Comparison of ENCODE assay signal across 11 mouse cellular contexts in the genomic region with DNA sequence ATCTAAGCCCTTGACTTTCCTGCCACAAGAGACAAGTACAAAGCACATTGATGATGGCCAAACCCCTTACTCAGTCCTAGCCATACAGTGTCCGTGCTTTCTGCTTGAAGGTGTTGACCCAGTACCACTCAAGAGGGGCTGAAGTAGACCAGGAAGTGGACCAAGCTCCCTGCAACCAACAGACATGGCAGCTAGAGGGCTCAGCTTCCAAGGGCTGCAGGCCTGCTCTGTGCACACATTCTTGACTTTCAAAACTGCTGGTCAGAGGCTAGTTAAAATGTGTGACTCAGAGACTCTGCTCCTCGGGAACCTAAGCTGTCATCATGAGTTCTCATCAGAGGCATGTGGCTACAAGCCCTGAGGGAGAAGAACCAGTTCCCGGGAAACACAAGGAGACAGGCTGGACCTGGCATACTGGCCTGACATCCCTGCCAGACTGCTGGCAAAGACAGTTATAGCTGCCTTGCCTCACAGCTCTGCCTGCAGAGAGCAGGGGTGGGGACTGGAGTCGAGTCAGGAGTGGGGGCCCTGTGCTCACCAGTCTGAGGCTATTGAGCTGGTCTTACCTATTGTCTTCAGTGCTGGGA. TPM values are rescaled to one million over a fixed set of nuclear protein-coding genes. Genes with fewer than 3 reads are reported as not detected.
DNase-seq lines count a peak whose midpoint lies in the region; ATAC-seq lines count a peak whose summit lies in the region.
"Had no signal": no experiment of that assay in that cellular context is flagged by ENCODE, and none has a peak within 500 bp of the region (broad histone marks: within the 10 kb centered on the region; RNA-seq: fewer than 3 reads in every experiment).

No protein-coding gene starts in this region.

- no peak overlapping the region for H3K27ac ChIP-seq in hindbrain, embryonic 16.5 days (ENCODE audit: low read depth, low read length)
- no peak overlapping the region for H3K27ac ChIP-seq in hindbrain, embryonic 13.5 days
- H3K27ac ChIP-seq: limb, embryonic 15.5 days; midbrain, embryonic 12.5 days had no signal

- H3K9ac ChIP-seq in hindbrain, embryonic 16.5 days (ENCODE audit: low read depth, low read length), result no peak overlapping the region
- no peak overlapping the region for H3K9ac ChIP-seq in hindbrain, embryonic 13.5 days
- H3K9ac ChIP-seq: limb, embryonic 15.5 days; midbrain, embryonic 12.5 days had no signal

- no peak overlapping the region for H3K4me2 ChIP-seq in hindbrain, embryonic 16.5 days (ENCODE audit: low read length)
- H3K4me2 ChIP-seq in hindbrain, embryonic 13.5 days, result no peak overlapping the region
- H3K4me2 ChIP-seq: limb, embryonic 15.5 days; midbrain, embryonic 12.5 days had no signal

- no peaks in the 10 kb centered on the region for H3K9me3 ChIP-seq in hindbrain, embryonic 16.5 days (ENCODE audit: control insufficient read depth, low read length)
- H3K9me3 ChIP-seq in hindbrain, embryonic 13.5 days, result no peaks in the 10 kb centered on the region
- H3K9me3 ChIP-seq: limb, embryonic 15.5 days; midbrain, embryonic 12.5 days had no signal

- no peak overlapping the region for H3K4me3 ChIP-seq in hindbrain, embryonic 16.5 days (ENCODE audit: low read length)
- H3K4me3 ChIP-seq in hindbrain, embryonic 13.5 days, result no peak overlapping the region
- H3K4me3 ChIP-seq: limb, embryonic 15.5 days; midbrain, embryonic 12.5 days had no signal

- H3K27me3 ChIP-seq in hindbrain, embryonic 16.5 days (replicated peaks; ENCODE audit: control insufficient read depth, insufficient read depth, low read length), result no peaks in the 10 kb centered on the region
- 0 out of 2 replicates have a peak, but pooled peaks cover 5% of the 10 kb centered on the region for H3K27me3 ChIP-seq in hindbrain, embryonic 13.5 days

- peaks cover 5% of the 10 kb centered on the region for H3K4me1 ChIP-seq in hindbrain, embryonic 16.5 days (ENCODE audit: control insufficient read depth, insufficient read depth, low read depth, low read length)
- H3K4me1 ChIP-seq in hindbrain, embryonic 13.5 days (replicated peaks), result peaks cover 20% of the 10 kb centered on the region
- H3K4me1 ChIP-seq: limb, embryonic 15.5 days had no signal

- peak; percentile 20; the same call in 1 of the 2 replicates for ATAC-seq in hindbrain, embryonic 16.5 days
- no peak for ATAC-seq in hindbrain, embryonic 13.5 days (ENCODE audit: low FRiP score)
- peak; percentile 89 for ATAC-seq in cerebellum, adult (ENCODE audit: insufficient number of reproducible peaks, low FRiP score, low TSS enrichment)
- ATAC-seq in erythroid progenitor cell, adult 5-6 weeks (replicated peaks; ENCODE audit: low FRiP score, poor library complexity, severe bottlenecking), result no peak
- ATAC-seq in erythroblast, adult 5-6 weeks (replicated peaks; ENCODE audit: low FRiP score, poor library complexity, severe bottlenecking), result no peak

- H3K36me3 ChIP-seq in hindbrain, embryonic 16.5 days (ENCODE audit: control insufficient read depth, insufficient read depth, low read length), result no peaks in the 10 kb centered on the region
- no peaks in the 10 kb centered on the region for H3K36me3 ChIP-seq in hindbrain, embryonic 13.5 days
- H3K36me3 ChIP-seq: limb, embryonic 15.5 days; midbrain, embryonic 12.5 days had no signal

- peak; percentile 33 for DNase-seq in MN1 (ENCODE audit: low spot score)
- peak; percentile 13 for DNase-seq in forelimb bud, embryonic 11.5 days (ENCODE audit: low read depth, low spot score)
- DNase-seq in kidney, postnatal 4 days, result no peak
- DNase-seq: thymus, postnatal 14 days had no signal

- WGBS in hindbrain, embryonic 16.5 days, result 60% methylated on average over 4 of the region's 4 CpGs
- WGBS in hindbrain, embryonic 13.5 days, result 72% methylated on average over 4 of the region's 4 CpGs

RNA-seq across cellular contexts. Expression of gene Bhlhe23, which starts 37.4 kb away (rescaled TPM):
- polyA plus RNA-seq in hindbrain, embryonic 16.5 days (2015; fragmentation: Nextera tagmentation; extraction: Ambion mirVana), result 0.36 and 0.69 TPM in 2 replicates
- 1.2 and 2.5 TPM in 2 replicates for polyA plus RNA-seq in hindbrain, embryonic 13.5 days (2015; fragmentation: Nextera tagmentation; extraction: Ambion mirVana)
- not detected in 2 replicates for total RNA-seq in erythroid progenitor cell, adult 5-6 weeks (2015; ENCODE audit: low replicate concordance)
- not detected in 2 replicates for total RNA-seq in erythroid progenitor cell, adult 5-6 weeks (2017; ENCODE audit: low replicate concordance)
- not detected in 2 replicates for total RNA-seq in erythroblast, adult 5-6 weeks (2015; ENCODE audit: low replicate concordance)
- not detected in 2 replicates for total RNA-seq in erythroblast, adult 5-6 weeks (2017; ENCODE audit: low replicate concordance)
- polyA plus RNA-seq: limb, embryonic 15.5 days had no signal

Comparison
In these comparisons a context has a peak if more than half of its experiments do, and no peak if none do; other contexts are left out.
1. ATAC-seq: peak in hindbrain, embryonic 16.5 days (single experiment) and cerebellum, adult (single experiment); none in hindbrain, embryonic 13.5 days (single experiment), erythroid progenitor cell, adult 5-6 weeks (single experiment) and erythroblast, adult 5-6 weeks (single experiment).
2. DNase-seq: peak in MN1 (single experiment) and forelimb bud, embryonic 11.5 days (single experiment); none in kidney, postnatal 4 days (0 of 2).